Mouse (Mus musculus): Measurements from ENCODE around the gene H2-Eb1. TPM values are rescaled to one million over a fixed set of nuclear protein-coding genes. Genes with fewer than 3 reads are reported as not detected.

The H2-Eb1 gene
- polyA plus RNA-seq, 1 experiment from 2014 or later, result 11.1 TPM

GRCm38 (mm10) chr17:34268262-34268661 is 37.4 kb upstream of the H2-Eb1 start:
- 67% methylated on average over 2 of the region's 2 CpGs for WGBS
- no peak for ATAC-seq
- Histone ChIP-seq H3K4me1 (ENCODE audit: control insufficient read depth, insufficient read depth, low read length) (peaks cover 8% of the 10 kb centered on the region; the same call in 1 of the 2 replicates), H3K9ac (ENCODE audit: low read depth, low read length) (no peak overlapping the region), H3K4me2 (ENCODE audit: low read depth, low read length) (no peak overlapping the region), H3K27me3 (replicated peaks; ENCODE audit: control insufficient read depth, insufficient read depth, low read length) (peaks cover 11% of the 10 kb centered on the region; the same call in 1 of the 2 replicates), H3K27ac (ENCODE audit: low read length) (no peak overlapping the region), H3K4me3 (ENCODE audit: low read length) (no peak overlapping the region), H3K9me3 (ENCODE audit: control insufficient read depth, low read length) (no peaks in the 10 kb centered on the region), H3K36me3 (ENCODE audit: control insufficient read depth, insufficient read depth, low read length) (no peaks in the 10 kb centered on the region)

GRCm38 (mm10) chr17:34268748-34269147 is 36.9 kb upstream of the H2-Eb1 start:
- H3K4me2 ChIP-seq (ENCODE audit: low read depth, low read length), result no peak overlapping the region
- peaks cover 6% of the 10 kb centered on the region; the same call in 1 of the 2 replicates for H3K27me3 ChIP-seq (replicated peaks; ENCODE audit: control insufficient read depth, insufficient read depth, low read length)

GRCm38 (mm10) chr17:34269817-34270216 is 35.9 kb upstream of the H2-Eb1 start:
- 0 out of 2 replicates have a peak, but pooled peaks cover 3% of the 10 kb centered on the region for H3K4me1 ChIP-seq (ENCODE audit: control insufficient read depth, insufficient read depth, low read length)
- no peak overlapping the region for H3K9ac ChIP-seq (ENCODE audit: low read depth, low read length)
- no peak for ATAC-seq
- H3K4me2 ChIP-seq (ENCODE audit: low read depth, low read length), result no peak overlapping the region
- no peak overlapping the region for H3K27ac ChIP-seq (ENCODE audit: low read length)
- WGBS, result 72% methylated on average over 4 of the region's 4 CpGs
- no peaks in the 10 kb centered on the region for H3K36me3 ChIP-seq (ENCODE audit: control insufficient read depth, insufficient read depth, low read length)
- H3K4me3 ChIP-seq (ENCODE audit: low read length), result no peak overlapping the region
- no peaks in the 10 kb centered on the region for H3K9me3 ChIP-seq (ENCODE audit: control insufficient read depth, low read length)
- H3K27me3 ChIP-seq (replicated peaks; ENCODE audit: control insufficient read depth, insufficient read depth, low read length), result no peaks in the 10 kb centered on the region

More at GRCm38 (mm10) chr17:34268748-34269147, 36.9 kb upstream of the H2-Eb1 start:
- no peak overlapping the region for H3K27ac ChIP-seq (ENCODE audit: low read length)
- H3K4me3 ChIP-seq (ENCODE audit: low read length), result no peak overlapping the region
- ATAC-seq, result no peak
- no peaks in the 10 kb centered on the region for H3K36me3 ChIP-seq (ENCODE audit: control insufficient read depth, insufficient read depth, low read length)
- WGBS, result 83% methylated on average over 2 of the region's 2 CpGs
- H3K9me3 ChIP-seq (ENCODE audit: control insufficient read depth, low read length), result no peaks in the 10 kb centered on the region
- no peak overlapping the region for H3K9ac ChIP-seq (ENCODE audit: low read depth, low read length)
- 0 out of 2 replicates have a peak, but pooled peaks cover 8% of the 10 kb centered on the region for H3K4me1 ChIP-seq (ENCODE audit: control insufficient read depth, insufficient read depth, low read length)

GRCm38 (mm10) chr17:34270230-34270629 is 35.4 kb upstream of the H2-Eb1 start:
- Histone ChIP-seq H3K4me2 (ENCODE audit: low read depth, low read length) (no peak overlapping the region), H3K4me1 (ENCODE audit: control insufficient read depth, insufficient read depth, low read length) (no peaks in the 10 kb centered on the region), H3K4me3 (ENCODE audit: low read length) (no peak overlapping the region), H3K36me3 (ENCODE audit: control insufficient read depth, insufficient read depth, low read length) (no peaks in the 10 kb centered on the region), H3K27ac (ENCODE audit: low read length) (no peak overlapping the region), H3K9ac (ENCODE audit: low read depth, low read length) (no peak overlapping the region), H3K27me3 (replicated peaks; ENCODE audit: control insufficient read depth, insufficient read depth, low read length) (no peaks in the 10 kb centered on the region), H3K9me3 (ENCODE audit: control insufficient read depth, low read length) (no peaks in the 10 kb centered on the region)
- no peak for ATAC-seq
- WGBS, result 69% methylated on average over 2 of the region's 2 CpGs

- no peak overlapping the region for H3K9ac ChIP-seq (ENCODE audit: low read depth, low read length)
- H3K4me2 ChIP-seq (ENCODE audit: low read depth, low read length), result no peak overlapping the region
- no peaks in the 10 kb centered on the region for H3K9me3 ChIP-seq (ENCODE audit: control insufficient read depth, low read length)
- 85% methylated on average over 2 of the region's 2 CpGs for WGBS
- H3K36me3 ChIP-seq (ENCODE audit: control insufficient read depth, insufficient read depth, low read length), result no peaks in the 10 kb centered on the region
- H3K27me3 ChIP-seq (replicated peaks; ENCODE audit: control insufficient read depth, insufficient read depth, low read length), result no peaks in the 10 kb centered on the region
- H3K27ac ChIP-seq (ENCODE audit: low read length), result no peak overlapping the region
- no peak overlapping the region for H3K4me3 ChIP-seq (ENCODE audit: low read length)
- no peak for ATAC-seq
- no peaks in the 10 kb centered on the region for H3K4me1 ChIP-seq (ENCODE audit: control insufficient read depth, insufficient read depth, low read length)
These were observed 34.7 kb upstream of the H2-Eb1 start for GRCm38 (mm10) chr17:34270940-34271339.

- Histone ChIP-seq H3K36me3 (ENCODE audit: control insufficient read depth, insufficient read depth, low read length) (no peaks in the 10 kb centered on the region), H3K4me2 (ENCODE audit: low read depth, low read length) (no peak overlapping the region), H3K9me3 (ENCODE audit: control insufficient read depth, low read length) (no peaks in the 10 kb centered on the region), H3K4me1 (ENCODE audit: control insufficient read depth, insufficient read depth, low read length) (no peaks in the 10 kb centered on the region), H3K9ac (ENCODE audit: low read depth, low read length) (no peak overlapping the region), H3K27ac (ENCODE audit: low read length) (no peak overlapping the region), H3K4me3 (ENCODE audit: low read length) (no peak overlapping the region), H3K27me3 (replicated peaks; ENCODE audit: control insufficient read depth, insufficient read depth, low read length) (no peaks in the 10 kb centered on the region)
- WGBS, result 90% methylated on average over 1 of the region's 1 CpGs
- ATAC-seq, result no peak
These were observed 33.6 kb upstream of the H2-Eb1 start for GRCm38 (mm10) chr17:34272102-34272501.

GRCm38 (mm10) chr17:34280499-34281038 is 25.1 kb upstream of the H2-Eb1 start:
- H3K4me2 ChIP-seq (ENCODE audit: low read depth, low read length), result no peak overlapping the region
- no peak for ATAC-seq
- H3K27ac ChIP-seq (ENCODE audit: low read length), result no peak overlapping the region
- H3K4me3 ChIP-seq (ENCODE audit: low read length), result no peak overlapping the region
- 80% methylated on average over 1 of the region's 1 CpGs for WGBS
- no peaks in the 10 kb centered on the region for H3K36me3 ChIP-seq (ENCODE audit: control insufficient read depth, insufficient read depth, low read length)
- no peaks in the 10 kb centered on the region for H3K27me3 ChIP-seq (replicated peaks; ENCODE audit: control insufficient read depth, insufficient read depth, low read length)
- no peak overlapping the region for H3K9ac ChIP-seq (ENCODE audit: low read depth, low read length)
- H3K4me1 ChIP-seq (ENCODE audit: control insufficient read depth, insufficient read depth, low read length), result no peaks in the 10 kb centered on the region
- H3K9me3 ChIP-seq (ENCODE audit: control insufficient read depth, low read length), result no peaks in the 10 kb centered on the region

- no peak for ATAC-seq
These were observed 23.8 kb upstream of the H2-Eb1 start for GRCm38 (mm10) chr17:34281836-34282235.

GRCm38 (mm10) chr17:34285371-34285770 is 20.3 kb upstream of the H2-Eb1 start:
- no peaks in the 10 kb centered on the region for H3K4me1 ChIP-seq (ENCODE audit: control insufficient read depth, insufficient read depth, low read length)
- no peak overlapping the region for H3K4me3 ChIP-seq (ENCODE audit: low read length)
- H3K36me3 ChIP-seq (ENCODE audit: control insufficient read depth, insufficient read depth, low read length), result no peaks in the 10 kb centered on the region
- no peaks in the 10 kb centered on the region for H3K9me3 ChIP-seq (ENCODE audit: control insufficient read depth, low read length)
- no peaks in the 10 kb centered on the region for H3K27me3 ChIP-seq (replicated peaks; ENCODE audit: control insufficient read depth, insufficient read depth, low read length)
- no peak overlapping the region for H3K4me2 ChIP-seq (ENCODE audit: low read depth, low read length)
- WGBS, result 72% methylated on average over 4 of the region's 4 CpGs
- no peak for ATAC-seq
- no peak overlapping the region for H3K27ac ChIP-seq (ENCODE audit: low read length)
- H3K9ac ChIP-seq (ENCODE audit: low read depth, low read length), result no peak overlapping the region

More at GRCm38 (mm10) chr17:34281836-34282235, 23.8 kb upstream of the H2-Eb1 start:
- H3K9me3 ChIP-seq (ENCODE audit: control insufficient read depth, low read length), result no peaks in the 10 kb centered on the region
- 65% methylated on average over 1 of the region's 1 CpGs for WGBS
- no peak overlapping the region for H3K27ac ChIP-seq (ENCODE audit: low read length)
- H3K4me1 ChIP-seq (ENCODE audit: control insufficient read depth, insufficient read depth, low read length), result no peaks in the 10 kb centered on the region
- H3K9ac ChIP-seq (ENCODE audit: low read depth, low read length), result no peak overlapping the region
- H3K4me2 ChIP-seq (ENCODE audit: low read depth, low read length), result no peak overlapping the region
- H3K4me3 ChIP-seq (ENCODE audit: low read length), result no peak overlapping the region
- no peaks in the 10 kb centered on the region for H3K36me3 ChIP-seq (ENCODE audit: control insufficient read depth, insufficient read depth, low read length)
- H3K27me3 ChIP-seq (replicated peaks; ENCODE audit: control insufficient read depth, insufficient read depth, low read length), result no peaks in the 10 kb centered on the region

- Histone ChIP-seq H3K27me3 (replicated peaks; ENCODE audit: control insufficient read depth, insufficient read depth, low read length) (no peaks in the 10 kb centered on the region), H3K4me2 (ENCODE audit: low read depth, low read length) (no peak overlapping the region), H3K9ac (ENCODE audit: low read depth, low read length) (no peak overlapping the region), H3K4me1 (ENCODE audit: control insufficient read depth, insufficient read depth, low read length) (no peaks in the 10 kb centered on the region), H3K4me3 (ENCODE audit: low read length) (no peak overlapping the region), H3K36me3 (ENCODE audit: control insufficient read depth, insufficient read depth, low read length) (no peaks in the 10 kb centered on the region), H3K27ac (ENCODE audit: low read length) (no peak overlapping the region), H3K9me3 (ENCODE audit: control insufficient read depth, low read length) (no peaks in the 10 kb centered on the region)
- WGBS, result 27% methylated on average over 4 of the region's 4 CpGs
- ATAC-seq, result no peak
These were observed 19.8 kb upstream of the H2-Eb1 start for GRCm38 (mm10) chr17:34285848-34286247.
